Mouse (Mus musculus) limb, embryonic 14.5 days (tissue): ENCODE measurements at regions not wholly inside any gene's neighbourhood (a gene's known extent, or its start where the extent isn't known, plus 50 kb on each side); places are given as distances from the start of the nearest gene placed in this dataset.

Experiments
- ATAC-seq: fragments of 200-750 bp; cut with Nextera tagmentation; 2 replicates; pipeline ENCODE4 v1.8.0; 2017; ENCODE audit warnings: low read depth, moderate number of reproducible peaks, moderate TSS enrichment; ENCODE audit not compliant: low FRiP score
- DNase-seq: peaks from one replicate; pipeline ENCODE4 v3.0.0-alpha.2; 2015; ENCODE audit warnings: low spot score
- H3K27ac ChIP-seq: fragments of 300-500 bp; sonication (generic); replicated peaks from 2 replicates; pipeline ENCODE4 v1.5.1; 2014; ENCODE audit warnings: low read depth, mild to moderate bottlenecking, low read length, moderate library complexity, mixed read lengths
- H3K27me3 ChIP-seq: fragments of 300-500 bp; sonication (generic); 2 replicates; pipeline ENCODE4 v1.6.1; 2014; ENCODE audit warnings: low read length, mixed read lengths; ENCODE audit not compliant: control insufficient read depth, insufficient read depth
- H3K36me3 ChIP-seq: fragments of 300-500 bp; sonication (generic); 2 replicates; pipeline ENCODE4 v1.6.1; 2014; ENCODE audit warnings: mild to moderate bottlenecking, low read length, moderate library complexity, mixed read lengths; ENCODE audit not compliant: control insufficient read depth, insufficient read depth
- H3K4me1 ChIP-seq: fragments of 300-500 bp; sonication (generic); 2 replicates; pipeline ENCODE4 v1.6.1; 2014; ENCODE audit warnings: antibody characterized with exemption, low read length, mixed read lengths; ENCODE audit not compliant: control insufficient read depth, insufficient read depth
- H3K4me2 ChIP-seq: fragments of 300-500 bp; sonication (generic); replicated peaks from 2 replicates; pipeline ENCODE4 v1.6.1; 2014; ENCODE audit warnings: low read depth, mild to moderate bottlenecking, low read length, moderate library complexity; ENCODE audit not compliant: severe bottlenecking
- H3K4me3 ChIP-seq: fragments of 300-500 bp; sonication (generic); replicated peaks from 2 replicates; pipeline ENCODE4 v1.5.1; 2014; ENCODE audit warnings: low read length
- H3K9ac ChIP-seq: fragments of 300-500 bp; sonication (generic); 2 replicates; pipeline ENCODE4 v1.6.1; 2014; ENCODE audit warnings: mild to moderate bottlenecking, low read depth, low read length, moderate library complexity; ENCODE audit not compliant: severe bottlenecking
- H3K9me3 ChIP-seq: fragments of 300-500 bp; sonication (generic); 2 replicates; pipeline ENCODE4 v1.6.1; 2016; ENCODE audit warnings: low read length; ENCODE audit not compliant: control insufficient read depth
- POLR2A ChIP-seq: fragments of 200-500 bp; IDR thresholded peaks from 2 replicates; pipeline ENCODE4 v1.8.0; 2012; ENCODE audit warnings: inconsistent platforms, mild to moderate bottlenecking, moderate library complexity, borderline replicate concordance; ENCODE audit not compliant: insufficient read depth, insufficient read length; ENCODE audit errors: extremely low read depth
- WGBS: fragments of 180-500 bp; shearing (Covaris S2); extraction: QIAGEN DNeasy Blood & Tissue Kit; methylation state at CpG from one replicate; pipeline ENCODE4 v1.1.7; 2014; 5-methylcytosine and 5-hydroxymethylcytosine counted together

DNA sequence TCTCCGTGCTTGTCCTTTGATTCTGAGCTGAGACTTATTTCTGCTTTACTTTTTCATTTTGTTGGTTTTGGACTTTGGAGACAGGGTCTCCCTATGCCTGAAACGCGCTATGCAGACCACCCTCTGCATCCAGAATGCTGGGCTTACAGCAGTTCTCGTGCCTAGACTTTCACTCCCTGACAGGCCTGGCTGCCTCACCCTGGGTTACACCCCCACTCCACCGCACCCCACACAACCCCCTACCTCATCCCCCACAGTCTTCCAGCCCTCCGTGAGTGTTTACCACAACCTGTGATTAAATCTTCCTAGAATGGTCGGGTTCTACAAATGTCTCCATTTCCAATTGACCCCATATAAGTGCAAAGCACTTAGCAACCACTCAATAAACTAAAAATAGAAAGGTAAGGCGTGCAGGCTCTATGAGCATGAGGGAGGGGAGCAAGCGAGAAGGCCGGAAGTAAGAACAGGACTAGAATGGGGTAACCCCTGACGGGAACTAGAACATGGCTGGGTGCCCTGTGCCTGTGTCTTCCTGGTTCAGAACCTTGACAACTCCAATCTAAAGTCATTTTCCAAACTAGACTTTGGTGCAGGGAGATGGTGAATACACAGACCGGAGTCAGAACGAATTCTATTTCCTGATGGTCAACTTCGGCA is 131.2 kb upstream of the Lef1 start:
- 65% methylated on average over 14 of the region's 14 CpGs for WGBS
- no peak overlapping the region for H3K9ac ChIP-seq
- no peak overlapping the region for H3K27ac ChIP-seq
- ATAC-seq (no peak), DNase-seq (no peak)
- H3K4me1 ChIP-seq: peaks cover 9% of the 10 kb centered on the region
- no peak overlapping the region for H3K4me2 ChIP-seq
- TF ChIP-seq POLR2A: no peak
- H3K36me3 ChIP-seq: no peaks in the 10 kb centered on the region
- no peaks in the 10 kb centered on the region for H3K9me3 ChIP-seq
- no peaks in the 10 kb centered on the region for H3K27me3 ChIP-seq
- no peak overlapping the region for H3K4me3 ChIP-seq

DNA sequence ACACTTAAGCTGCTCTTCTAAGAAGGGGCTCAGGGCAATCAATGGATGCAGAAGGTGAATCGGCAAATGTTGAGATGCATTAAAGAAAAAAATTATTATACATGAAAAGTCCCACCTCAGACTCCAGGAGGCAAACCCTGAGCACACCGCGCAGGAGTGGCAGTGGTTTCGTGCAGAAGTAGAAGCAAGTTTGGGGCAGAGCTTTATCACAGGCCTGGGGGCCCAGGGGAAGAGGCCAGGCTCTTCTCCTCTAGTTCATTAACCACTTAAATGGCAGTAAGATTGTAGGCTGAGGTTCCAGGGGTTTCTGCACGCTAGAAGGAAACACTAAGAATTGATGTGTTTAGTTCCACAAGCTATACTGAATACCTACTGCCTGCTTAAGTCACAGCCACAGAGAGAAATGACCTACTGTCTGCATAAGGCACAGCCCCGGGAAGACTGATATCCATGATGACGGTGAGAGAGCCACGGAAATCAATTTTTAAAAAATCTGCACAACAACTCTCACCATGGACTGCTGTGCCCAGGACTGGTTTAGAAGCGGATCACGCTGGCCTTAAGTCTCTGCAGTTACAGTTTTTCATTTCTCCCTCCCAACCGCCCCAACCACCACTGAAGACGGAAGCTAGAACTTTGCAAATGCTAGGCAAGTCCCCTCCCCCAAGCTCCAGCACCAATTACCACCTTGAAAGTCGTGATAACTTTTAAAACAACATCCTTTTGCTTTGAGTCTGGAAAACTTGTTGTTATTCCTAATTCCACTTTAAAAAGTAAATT is 132.2 kb upstream of the Lef1 start:
- DNase-seq (no peak), ATAC-seq (no peak)
- no peaks in the 10 kb centered on the region for H3K36me3 ChIP-seq
- H3K4me1 ChIP-seq: peaks cover 9% of the 10 kb centered on the region
- TF ChIP-seq POLR2A: no peak
- no peaks in the 10 kb centered on the region for H3K27me3 ChIP-seq
- no peak overlapping the region for H3K9ac ChIP-seq
- WGBS: 46% methylated on average over 13 of the region's 13 CpGs
- H3K4me3 ChIP-seq: no peak overlapping the region
- no peaks in the 10 kb centered on the region for H3K9me3 ChIP-seq
- no peak overlapping the region for H3K27ac ChIP-seq
- H3K4me2 ChIP-seq: no peak overlapping the region

DNA sequence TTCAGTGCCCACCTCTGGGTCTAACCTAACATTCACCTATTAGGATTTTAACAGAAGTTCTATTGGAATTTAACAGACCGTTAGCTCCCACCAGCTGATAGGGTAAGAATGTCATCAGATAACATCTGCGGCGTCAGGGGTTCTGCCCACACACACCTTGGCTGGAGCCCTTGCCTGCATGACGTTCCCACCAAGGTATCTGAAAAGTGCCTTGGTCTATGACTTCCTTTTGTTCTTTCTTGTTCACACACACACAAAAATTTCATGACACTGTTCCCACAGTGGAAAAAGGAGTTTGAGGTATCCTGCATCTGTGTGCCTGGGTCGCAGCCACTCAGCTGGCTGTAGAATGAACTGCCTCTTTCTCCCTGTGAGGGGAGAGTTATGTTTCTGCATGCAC is 134.1 kb upstream of the Lef1 start:
- no peaks in the 10 kb centered on the region for H3K27me3 ChIP-seq
- H3K4me1 ChIP-seq: peaks cover 9% of the 10 kb centered on the region
- no peaks in the 10 kb centered on the region for H3K36me3 ChIP-seq
- H3K9ac ChIP-seq: no peak overlapping the region
- no peak overlapping the region for H3K4me2 ChIP-seq
- TF ChIP-seq POLR2A: no peak
- no peak overlapping the region for H3K27ac ChIP-seq
- no peak overlapping the region for H3K4me3 ChIP-seq
- DNase-seq (no peak), ATAC-seq (no peak)
- no peaks in the 10 kb centered on the region for H3K9me3 ChIP-seq
- WGBS: 60% methylated on average over 5 of the region's 5 CpGs

DNA sequence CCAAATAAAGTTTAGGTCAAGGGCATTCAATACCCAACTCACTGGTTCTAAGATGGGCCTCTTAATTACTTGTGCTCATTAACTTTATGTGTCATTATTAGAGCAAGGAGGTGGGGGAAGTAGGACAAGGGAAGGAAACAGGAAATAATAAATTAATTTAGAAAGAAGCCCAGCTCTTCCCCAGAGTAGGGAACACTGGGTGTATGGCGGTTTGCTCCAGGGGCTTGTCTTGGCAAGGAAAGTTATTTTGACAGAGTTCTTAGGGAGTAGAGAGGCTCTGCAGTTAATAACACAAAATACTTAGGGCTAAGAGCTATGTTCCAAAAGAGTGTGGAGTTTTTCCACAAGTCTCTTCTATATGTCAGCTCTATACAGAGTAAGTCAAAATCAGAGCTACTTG is 135.0 kb upstream of the Lef1 start:
- 33% methylated on average over 1 of the region's 1 CpGs for WGBS
- no peak for TF ChIP-seq POLR2A
- DNase-seq (no peak), ATAC-seq (no peak)
- Histone ChIP-seq H3K27me3 (no peaks in the 10 kb centered on the region), H3K4me1 (peaks cover 9% of the 10 kb centered on the region), H3K27ac (no peak overlapping the region), H3K4me3 (no peak overlapping the region), H3K36me3 (no peaks in the 10 kb centered on the region), H3K4me2 (no peak overlapping the region), H3K9me3 (no peaks in the 10 kb centered on the region), H3K9ac (no peak overlapping the region)

DNA sequence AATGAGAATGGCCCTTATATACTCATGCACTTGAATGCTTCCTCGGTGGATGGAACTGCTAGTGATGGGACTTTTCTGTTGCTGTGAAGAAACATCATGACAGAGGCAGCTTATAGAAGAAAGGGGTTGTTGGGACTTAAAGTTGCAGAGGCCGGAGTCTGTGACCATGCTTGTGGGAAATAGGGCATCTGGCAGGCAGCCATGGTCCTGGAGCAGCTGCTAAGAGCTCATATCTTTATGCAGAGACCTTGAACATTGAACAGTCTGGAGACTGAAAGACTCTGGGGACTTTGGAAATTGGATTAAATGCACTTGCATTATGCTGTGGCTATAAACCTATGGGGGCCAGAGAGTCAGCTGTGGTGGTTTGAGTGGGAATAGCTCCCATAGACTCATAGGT is 138.1 kb upstream of the Lef1 start:
- no peak for ATAC-seq
- no peaks in the 10 kb centered on the region for H3K9me3 ChIP-seq
- no peak for TF ChIP-seq POLR2A
- no peak overlapping the region for H3K4me2 ChIP-seq
- 58% methylated on average over 2 of the region's 2 CpGs for WGBS
- no peak overlapping the region for H3K9ac ChIP-seq
- H3K36me3 ChIP-seq: no peaks in the 10 kb centered on the region
- H3K4me1 ChIP-seq: no peaks in the 10 kb centered on the region
- no peak for DNase-seq
- no peak overlapping the region for H3K4me3 ChIP-seq
- no peaks in the 10 kb centered on the region for H3K27me3 ChIP-seq
- no peak overlapping the region for H3K27ac ChIP-seq

DNA sequence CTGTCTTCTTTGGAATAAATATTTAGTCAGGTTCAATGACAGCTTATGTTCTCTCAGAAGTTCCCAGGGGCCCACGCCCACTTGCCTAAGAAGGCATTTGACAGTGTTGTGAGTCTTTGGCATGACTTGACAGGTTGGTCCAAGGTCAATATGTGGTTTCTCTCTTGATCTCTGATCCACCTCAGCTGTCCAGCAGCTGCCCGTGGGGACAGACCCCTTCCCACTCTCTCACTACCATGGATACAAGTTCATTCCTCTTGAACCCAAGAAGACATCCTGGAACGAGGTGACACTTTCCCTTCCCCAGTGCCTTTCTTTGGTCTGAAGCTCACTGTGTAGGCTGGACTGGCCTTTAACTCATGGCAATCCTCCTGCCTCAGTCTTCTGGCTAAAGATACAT is 145.0 kb upstream of the Lef1 start:
- no peak for TF ChIP-seq POLR2A
- H3K36me3 ChIP-seq: no peaks in the 10 kb centered on the region
- DNase-seq (no peak), ATAC-seq (no peak)
- no peak overlapping the region for H3K4me2 ChIP-seq
- H3K9me3 ChIP-seq: no peaks in the 10 kb centered on the region
- no peak overlapping the region for H3K9ac ChIP-seq
- H3K4me3 ChIP-seq: no peak overlapping the region
- no peaks in the 10 kb centered on the region for H3K27me3 ChIP-seq
- 86% methylated on average over 3 of the region's 3 CpGs for WGBS
- H3K4me1 ChIP-seq: peaks cover 6% of the 10 kb centered on the region; the same call in 1 of the 2 replicates
- no peak overlapping the region for H3K27ac ChIP-seq
